Comparison of ENCODE assay signal across 9 mouse cellular contexts in genomic region chr2:148890021-148890851, GRCm38 (mm10). TPM values are rescaled to one million over a fixed set of nuclear protein-coding genes. Genes with fewer than 3 reads are reported as not detected.
DNase-seq lines count a peak whose midpoint lies in the region; ATAC-seq and TF ChIP-seq lines count a peak whose summit lies in the region.
"Had no signal": no experiment of that assay in that cellular context is flagged by ENCODE, and none has a peak within 500 bp of the region (broad histone marks: within the 10 kb centered on the region; RNA-seq: fewer than 3 reads in every experiment).

No protein-coding gene starts in this region.

- peak; percentile 41; the same call in 1 of the 2 replicates for ATAC-seq in embryonic facial prominence, embryonic 12.5 days (ENCODE audit: insufficient number of reproducible peaks, insufficient read depth, low FRiP score, low TSS enrichment)
- ATAC-seq in heart, postnatal 0 days (ENCODE audit: insufficient read depth, low read depth), result no peak
- ATAC-seq in midbrain, postnatal 0 days (ENCODE audit: low FRiP score), result peak; percentile 89
- ATAC-seq in megakaryocyte progenitor cell, adult 5-6 weeks (replicated peaks; ENCODE audit: poor library complexity), result no peak
- no peak for ATAC-seq in liver, postnatal 0 days

- TF ChIP-seq CTCF in heart, postnatal 0 days (IDR thresholded peaks at IDR 0.05; ENCODE audit: low read depth), result no peak
- no peak for TF ChIP-seq CTCF in midbrain, postnatal 0 days (IDR thresholded peaks at IDR 0.05)
- no peak for TF ChIP-seq CTCF in liver, postnatal 0 days (IDR thresholded peaks at IDR 0.05; ENCODE audit: low read depth)

- H3K9ac ChIP-seq in embryonic facial prominence, embryonic 12.5 days, result no peak overlapping the region
- no peak overlapping the region for H3K9ac ChIP-seq in heart, postnatal 0 days (replicated peaks; ENCODE audit: low read depth, low read length)
- H3K9ac ChIP-seq in midbrain, postnatal 0 days (replicated peaks; ENCODE audit: low read length, poor library complexity, severe bottlenecking), result no peak overlapping the region
- H3K9ac ChIP-seq in liver, postnatal 0 days (replicated peaks), result no peak overlapping the region
- H3K9ac ChIP-seq: liver, embryonic 15.5 days had no signal

- no peaks in the 10 kb centered on the region for H3K9me3 ChIP-seq in embryonic facial prominence, embryonic 12.5 days
- no peaks in the 10 kb centered on the region for H3K9me3 ChIP-seq in heart, postnatal 0 days (replicated peaks; ENCODE audit: control insufficient read depth, low read length)
- no peaks in the 10 kb centered on the region for H3K9me3 ChIP-seq in midbrain, postnatal 0 days (ENCODE audit: low read length)
- H3K9me3 ChIP-seq in liver, postnatal 0 days (ENCODE audit: low read length), result no peaks in the 10 kb centered on the region
- H3K9me3 ChIP-seq: liver, embryonic 15.5 days had no signal

- H3K4me1 ChIP-seq in embryonic facial prominence, embryonic 12.5 days, result no peaks in the 10 kb centered on the region
- peaks cover 13% of the 10 kb centered on the region; the same call in 1 of the 2 replicates for H3K4me1 ChIP-seq in heart, postnatal 0 days (ENCODE audit: control insufficient read depth, insufficient read depth)
- no peaks in the 10 kb centered on the region for H3K4me1 ChIP-seq in midbrain, postnatal 0 days (ENCODE audit: insufficient read depth, low read length)
- no peaks in the 10 kb centered on the region for H3K4me1 ChIP-seq in liver, postnatal 0 days (ENCODE audit: insufficient read depth)
- H3K4me1 ChIP-seq: liver, embryonic 15.5 days had no signal

- WGBS in embryonic facial prominence, embryonic 12.5 days, result 19% methylated on average over 5 of the region's 5 CpGs
- WGBS in heart, postnatal 0 days, result 55% methylated on average over 5 of the region's 5 CpGs
- 15% methylated on average over 5 of the region's 5 CpGs for WGBS in midbrain, postnatal 0 days
- 78% methylated on average over 5 of the region's 5 CpGs for WGBS in liver, postnatal 0 days (ENCODE audit: insufficient replicate concordance)

- no peak overlapping the region for H3K27ac ChIP-seq in embryonic facial prominence, embryonic 12.5 days
- 0 out of 2 replicates have a peak overlapping the region, but pooled peaks have one; percentile 19 for H3K27ac ChIP-seq in heart, postnatal 0 days (ENCODE audit: low read depth)
- H3K27ac ChIP-seq in midbrain, postnatal 0 days (ENCODE audit: low read depth, low read length), result peak overlapping the region; percentile 27
- no peak overlapping the region for H3K27ac ChIP-seq in liver, postnatal 0 days (ENCODE audit: low read depth)
- H3K27ac ChIP-seq: liver, embryonic 15.5 days had no signal

- no peak for TF ChIP-seq EP300 in heart, postnatal 0 days (IDR thresholded peaks at IDR 0.05; ENCODE audit: low read depth)
- TF ChIP-seq EP300 in liver, postnatal 0 days (IDR thresholded peaks at IDR 0.05; ENCODE audit: low read depth), result no peak

- H3K4me3 ChIP-seq in embryonic facial prominence, embryonic 12.5 days, result no peak overlapping the region
- no peak overlapping the region for H3K4me3 ChIP-seq in heart, postnatal 0 days (ENCODE audit: low read depth, low read length)
- no peak overlapping the region for H3K4me3 ChIP-seq in midbrain, postnatal 0 days (ENCODE audit: low read depth, low read length)
- H3K4me3 ChIP-seq in liver, postnatal 0 days (ENCODE audit: low read depth, low read length), result no peak overlapping the region
- H3K4me3 ChIP-seq: liver, embryonic 15.5 days had no signal

- H3K4me2 ChIP-seq in embryonic facial prominence, embryonic 12.5 days (replicated peaks), result no peak overlapping the region
- no peak overlapping the region for H3K4me2 ChIP-seq in heart, postnatal 0 days (ENCODE audit: low read depth, low read length)
- no peak overlapping the region for H3K4me2 ChIP-seq in midbrain, postnatal 0 days (ENCODE audit: low read depth, low read length, poor library complexity, severe bottlenecking)
- no peak overlapping the region for H3K4me2 ChIP-seq in liver, postnatal 0 days (ENCODE audit: low read depth, low read length)
- H3K4me2 ChIP-seq: liver, embryonic 15.5 days had no signal

- DNase-seq in left cerebral cortex, postnatal 14 days (ENCODE audit: low spot score in 2 of 2), result peak; percentile 39 to 79
- DNase-seq in left cerebral cortex, adult 18-20 months (ENCODE audit: low spot score in 2 of 2), result no peak
- no peak for DNase-seq in heart, postnatal 0 days (ENCODE audit: low spot score)
- DNase-seq in midbrain, postnatal 0 days (ENCODE audit: low spot score), result peak; percentile 91
- no peak for DNase-seq in thymus, postnatal 10 days (ENCODE audit: low spot score in 2 of 2)
- DNase-seq in liver, postnatal 0 days, result no peak

- H3K27me3 ChIP-seq in embryonic facial prominence, embryonic 12.5 days, result no peaks in the 10 kb centered on the region
- H3K27me3 ChIP-seq in heart, postnatal 0 days (ENCODE audit: control insufficient read depth, insufficient read depth, low read length), result no peaks in the 10 kb centered on the region
- no peaks in the 10 kb centered on the region for H3K27me3 ChIP-seq in midbrain, postnatal 0 days (ENCODE audit: insufficient read depth, low read length)
- 0 out of 2 replicates have a peak, but pooled peaks cover 6% of the 10 kb centered on the region for H3K27me3 ChIP-seq in liver, postnatal 0 days (ENCODE audit: insufficient read depth, low read length)
- H3K27me3 ChIP-seq: liver, embryonic 15.5 days had no signal

- intact Hi-C loops in left cerebral cortex, postnatal 14 days (cut with DNase I), result no loop called here

- H3K36me3 ChIP-seq in embryonic facial prominence, embryonic 12.5 days, result no peaks in the 10 kb centered on the region
- no peaks in the 10 kb centered on the region for H3K36me3 ChIP-seq in heart, postnatal 0 days (replicated peaks; ENCODE audit: control insufficient read depth, insufficient read depth, low read length)
- H3K36me3 ChIP-seq in midbrain, postnatal 0 days (ENCODE audit: insufficient read depth, low read length), result no peaks in the 10 kb centered on the region
- no peaks in the 10 kb centered on the region for H3K36me3 ChIP-seq in liver, postnatal 0 days (replicated peaks; ENCODE audit: insufficient read depth, low read length)
- H3K36me3 ChIP-seq: liver, embryonic 15.5 days had no signal

RNA-seq across cellular contexts. Expression of gene Cst3, which starts 14.7 kb away (rescaled TPM):
- total RNA-seq in left cerebral cortex, postnatal 14 days (2021), result 1,000 to 10,000 TPM; 1,971 to 2,132 TPM
- total RNA-seq in left cerebral cortex, adult 18-20 months (2021), result 1,000 to 10,000 TPM; 2,004 to 2,127 TPM
- 321 and 339 TPM in 2 replicates for polyA plus RNA-seq in embryonic facial prominence, embryonic 12.5 days (2016; fragmentation: Nextera tagmentation; extraction: Ambion mirVana)
- total RNA-seq in heart, postnatal 0 days (2014; rRNA removed; ENCODE audit: low replicate concordance), result 499 and 550 TPM in 2 replicates
- 883 and 898 TPM in 2 replicates for polyA plus RNA-seq in heart, postnatal 0 days (2015; fragmentation: Nextera tagmentation; extraction: Ambion mirVana)
- total RNA-seq in midbrain, postnatal 0 days (2014; rRNA removed), result 457 and 677 TPM in 2 replicates
- 1,077 and 1,177 TPM in 2 replicates for polyA plus RNA-seq in midbrain, postnatal 0 days (2015; fragmentation: Nextera tagmentation; extraction: Ambion mirVana)
- 423 and 485 TPM in 2 replicates for total RNA-seq in megakaryocyte progenitor cell, adult 5-6 weeks (2015)
- total RNA-seq in megakaryocyte progenitor cell, adult 5-6 weeks (2017), result 377 and 496 TPM in 2 replicates
- polyA plus RNA-seq in liver, postnatal 0 days (2015; fragmentation: Nextera tagmentation; extraction: Ambion mirVana), result 296 and 313 TPM in 2 replicates

RNA-seq across cellular contexts. Expression of gene 9230104L09Rik, which starts 25.4 kb away (rescaled TPM):
- not detected for total RNA-seq in left cerebral cortex, postnatal 14 days (2021)
- total RNA-seq in left cerebral cortex, adult 18-20 months (2021), result not detected
- polyA plus RNA-seq in embryonic facial prominence, embryonic 12.5 days (2016; fragmentation: Nextera tagmentation; extraction: Ambion mirVana), result not detected in 2 replicates
- not detected in 2 replicates for total RNA-seq in heart, postnatal 0 days (2014; rRNA removed; ENCODE audit: low replicate concordance)
- polyA plus RNA-seq in heart, postnatal 0 days (2015; fragmentation: Nextera tagmentation; extraction: Ambion mirVana), result 0.98 and 1.5 TPM in 2 replicates
- not detected in 2 replicates for total RNA-seq in midbrain, postnatal 0 days (2014; rRNA removed)
- polyA plus RNA-seq in midbrain, postnatal 0 days (2015; fragmentation: Nextera tagmentation; extraction: Ambion mirVana), result not detected in 2 replicates
- not detected in 2 replicates for total RNA-seq in megakaryocyte progenitor cell, adult 5-6 weeks (2015)
- not detected in 2 replicates for total RNA-seq in megakaryocyte progenitor cell, adult 5-6 weeks (2017)
- not detected in 2 replicates for polyA plus RNA-seq in liver, postnatal 0 days (2015; fragmentation: Nextera tagmentation; extraction: Ambion mirVana)
- polyA plus RNA-seq: liver, embryonic 15.5 days had no signal

RNA-seq across cellular contexts. Expression of gene Cst9, which starts 55.3 kb away (rescaled TPM):
- total RNA-seq in left cerebral cortex, postnatal 14 days (2021), result not detected
- total RNA-seq in left cerebral cortex, adult 18-20 months (2021), result not detected
- not detected in 2 replicates for polyA plus RNA-seq in embryonic facial prominence, embryonic 12.5 days (2016; fragmentation: Nextera tagmentation; extraction: Ambion mirVana)
- total RNA-seq in heart, postnatal 0 days (2014; rRNA removed; ENCODE audit: low replicate concordance), result 6.6 TPM in 1 of 2 replicates, not detected in the other
- polyA plus RNA-seq in heart, postnatal 0 days (2015; fragmentation: Nextera tagmentation; extraction: Ambion mirVana), result 14.8 and 16.8 TPM in 2 replicates
- total RNA-seq in midbrain, postnatal 0 days (2014; rRNA removed), result not detected in 2 replicates
- polyA plus RNA-seq in midbrain, postnatal 0 days (2015; fragmentation: Nextera tagmentation; extraction: Ambion mirVana), result not detected in 2 replicates
- total RNA-seq in megakaryocyte progenitor cell, adult 5-6 weeks (2015), result not detected in 2 replicates
- total RNA-seq in megakaryocyte progenitor cell, adult 5-6 weeks (2017), result not detected in 2 replicates
- 0.82 and 1.1 TPM in 2 replicates for polyA plus RNA-seq in liver, postnatal 0 days (2015; fragmentation: Nextera tagmentation; extraction: Ambion mirVana)

Comparison
In these comparisons a context has a peak if more than half of its experiments do, and no peak if none do; other contexts are left out.
1. DNase-seq: peak in left cerebral cortex, postnatal 14 days (2 of 2) and midbrain, postnatal 0 days (single experiment); none in left cerebral cortex, adult 18-20 months (0 of 2), heart, postnatal 0 days (single experiment), thymus, postnatal 10 days (0 of 2) and liver, postnatal 0 days (single experiment).
2. ATAC-seq: peak in embryonic facial prominence, embryonic 12.5 days (single experiment) and midbrain, postnatal 0 days (single experiment); none in heart, postnatal 0 days (single experiment), megakaryocyte progenitor cell, adult 5-6 weeks (single experiment) and liver, postnatal 0 days (single experiment).
3. H3K27ac ChIP-seq: peak in heart, postnatal 0 days (single experiment) and midbrain, postnatal 0 days (single experiment); none in embryonic facial prominence, embryonic 12.5 days (single experiment) and liver, postnatal 0 days (single experiment).